1 mouse cellular context compared by ENCODE assay signal in genomic region chr14:31019331-31020205, GRCm38 (mm10).
TF ChIP-seq lines count a peak whose summit lies in the region.

No protein-coding gene starts in this region.

TF ChIP-seq in CH12.LX, 34 proteins besides CTCF, POLR2A, EP300 and RAD21 (continued from another document):
- TF ChIP-seq ZKSCAN1 (IDR thresholded peaks at IDR 0.05; ENCODE audit: borderline replicate concordance, low read depth, low read length) (no peak), BHLHE40 (IDR thresholded peaks at IDR 0.05; ENCODE audit: low read depth, low read length) (peak; percentile 62)
